Mouse (Mus musculus) CH12.LX (cell line): ENCODE data around the gene Klhl11. TPM values are rescaled to one million over a fixed set of nuclear protein-coding genes. Genes with fewer than 3 reads are reported as not detected.

ENCODE experiments used
- DNase-seq: peaks from one replicate; pipeline ENCODE4 v3.0.0-alpha.2; 2013; ENCODE audit errors: extremely low read depth
- H3K27ac ChIP-seq: 2 replicates; pipeline ENCODE4 v1.5.1; 2012; ENCODE audit warnings: low read depth, mild to moderate bottlenecking, control low read depth, moderate library complexity; ENCODE audit not compliant: insufficient read depth
- H3K27me3 ChIP-seq: replicated peaks from 2 replicates; pipeline ENCODE3; 2012; ENCODE audit warnings: inconsistent platforms
- H3K36me3 ChIP-seq, 2 experiments: replicated peaks in 1 of 2; 2 replicates each; pipeline versions ENCODE3 to v1.6.1; 2012; ENCODE audit warnings: inconsistent platforms in 1 of 2, low read length in 1 of 2, mild to moderate bottlenecking in 1 of 2, mixed read lengths in 1 of 2, moderate library complexity in 1 of 2; ENCODE audit not compliant: control insufficient read depth in 1 of 2, insufficient read depth in 1 of 2
- H3K4me1 ChIP-seq, 2 experiments: 2 replicates each; pipeline ENCODE4 v1.6.1; 2012; ENCODE audit warnings: inconsistent platforms in 1 of 2, moderate library complexity in 1 of 2; ENCODE audit not compliant: insufficient read depth in 2 of 2, control insufficient read depth in 1 of 2
- H3K4me2 ChIP-seq: 2 replicates; pipeline ENCODE4 v1.6.1; 2012; ENCODE audit warnings: low read depth, mild to moderate bottlenecking, control low read depth; ENCODE audit not compliant: poor library complexity, insufficient read depth, severe bottlenecking
- H3K4me3 ChIP-seq, 3 experiments: fragments of 150-350 bp in 1 of 3; sonication (generic) in 1 of 3; replicated peaks in 1 of 3; 2 replicates each; pipeline versions ENCODE3 to v1.5.1; 2011 to 2012; ENCODE audit warnings: low read depth in 2 of 3, low read length in 2 of 3, mild to moderate bottlenecking in 2 of 3, moderate library complexity in 2 of 3, control low read depth in 1 of 3, improper control_type of control experiment in 1 of 3, inconsistent platforms in 1 of 3, mixed read lengths in 1 of 3; ENCODE audit not compliant: poor library complexity in 1 of 3
- H3K79me2 ChIP-seq: replicated peaks from 2 replicates; pipeline ENCODE4 v1.6.1; 2012; ENCODE audit warnings: mild to moderate bottlenecking, moderate library complexity; ENCODE audit not compliant: control insufficient read depth, poor library complexity, insufficient read depth, severe bottlenecking; ENCODE audit errors: extremely low read depth
- H3K9ac ChIP-seq: 2 replicates; pipeline ENCODE4 v1.6.1; 2012; ENCODE audit warnings: low read depth, mild to moderate bottlenecking, control low read depth, moderate library complexity; ENCODE audit not compliant: insufficient read depth
- H3K9me3 ChIP-seq: replicated peaks from 2 replicates; pipeline ENCODE3; 2012; ENCODE audit warnings: low read length, inconsistent platforms, mixed read lengths
- BHLHE40 ChIP-seq: IDR thresholded peaks from 2 replicates; pipeline ENCODE4 v1.6.1; 2011; ENCODE audit warnings: mild to moderate bottlenecking, low read depth, low read length, improper control_type of control experiment
- CHD1 ChIP-seq: IDR thresholded peaks from 2 replicates; pipeline ENCODE4 v1.6.1; 2012; ENCODE audit warnings: low read depth, low read length, improper control_type of control experiment, inconsistent platforms
- CHD2 ChIP-seq: IDR thresholded peaks from 2 replicates; pipeline ENCODE4 v1.6.1; 2011; ENCODE audit warnings: low read length, improper control_type of control experiment
- E2F4 ChIP-seq: IDR thresholded peaks from 2 replicates; pipeline ENCODE4 v1.6.1; 2011; ENCODE audit warnings: low read depth, low read length, improper control_type of control experiment; ENCODE audit not compliant: insufficient replicate concordance
- ELF1 ChIP-seq: IDR thresholded peaks from 2 replicates; pipeline ENCODE4 v1.6.1; 2014; ENCODE audit warnings: low read depth, mild to moderate bottlenecking, inconsistent platforms, low read length, improper control_type of control experiment
- ETS1 ChIP-seq: conservative IDR thresholded peaks from 2 replicates; pipeline ENCODE4 v1.6.1; 2012; ENCODE audit warnings: low read depth, mild to moderate bottlenecking, inconsistent platforms, low read length, improper control_type of control experiment, moderate library complexity
- GABPA ChIP-seq: IDR thresholded peaks from 2 replicates; pipeline ENCODE4 v1.6.1; 2012; ENCODE audit warnings: low read depth, low read length, improper control_type of control experiment, inconsistent platforms; ENCODE audit not compliant: insufficient replicate concordance
- HCFC1 ChIP-seq: IDR thresholded peaks from 2 replicates; pipeline ENCODE4 v1.6.1; 2012; ENCODE audit warnings: low read depth, mild to moderate bottlenecking, inconsistent platforms, low read length, improper control_type of control experiment
- IRF4 ChIP-seq: IDR thresholded peaks from 2 replicates; pipeline ENCODE4 v1.6.1; 2014; ENCODE audit warnings: low read depth, mild to moderate bottlenecking, inconsistent platforms, low read length, improper control_type of control experiment
- JUN ChIP-seq: IDR thresholded peaks from 2 replicates; pipeline ENCODE4 v1.6.1; 2011; ENCODE audit warnings: low read depth, mild to moderate bottlenecking, low read length, improper control_type of control experiment, moderate library complexity; ENCODE audit not compliant: insufficient read depth
- JUND ChIP-seq: conservative IDR thresholded peaks from 2 replicates; pipeline ENCODE4 v1.6.1; 2011; ENCODE audit warnings: low read depth, low read length, improper control_type of control experiment
- KAT2A ChIP-seq: IDR thresholded peaks from 2 replicates; pipeline ENCODE4 v1.6.1; 2012; ENCODE audit warnings: low read length, improper control_type of control experiment, inconsistent platforms; ENCODE audit not compliant: insufficient replicate concordance
- MAFK ChIP-seq: IDR thresholded peaks from 2 replicates; pipeline ENCODE4 v1.6.1; 2011; ENCODE audit warnings: low read length, improper control_type of control experiment; ENCODE audit not compliant: insufficient replicate concordance
- MAZ ChIP-seq: IDR thresholded peaks from 2 replicates; pipeline ENCODE4 v1.6.1; 2012; ENCODE audit warnings: low read depth, mild to moderate bottlenecking, inconsistent platforms, low read length, improper control_type of control experiment, moderate library complexity
- MEF2A ChIP-seq: IDR thresholded peaks from 2 replicates; pipeline ENCODE4 v1.6.1; 2014; ENCODE audit warnings: low read depth, mild to moderate bottlenecking, inconsistent platforms, low read length, improper control_type of control experiment, borderline replicate concordance
- MXI1 ChIP-seq: IDR thresholded peaks from 2 replicates; pipeline ENCODE4 v1.6.1; 2011; ENCODE audit warnings: mild to moderate bottlenecking, low read depth, low read length, improper control_type of control experiment
- NELFE ChIP-seq: IDR thresholded peaks from 2 replicates; pipeline ENCODE4 v1.6.1; 2011; ENCODE audit warnings: low read depth, low read length, improper control_type of control experiment
- NRF1 ChIP-seq: IDR thresholded peaks from 2 replicates; pipeline ENCODE4 v1.6.1; 2014; ENCODE audit warnings: low read depth, mild to moderate bottlenecking, inconsistent platforms, low read length, improper control_type of control experiment, moderate library complexity
- PAX5 ChIP-seq: IDR thresholded peaks from 2 replicates; pipeline ENCODE4 v1.6.1; 2012; ENCODE audit warnings: low read length, inconsistent platforms, mixed read lengths
- POLR2AphosphoS2 ChIP-seq: IDR thresholded peaks from 2 replicates; pipeline ENCODE4 v1.6.1; 2011; ENCODE audit warnings: low read depth, low read length, improper control_type of control experiment
- RCOR1 ChIP-seq: conservative IDR thresholded peaks from 2 replicates; pipeline ENCODE4 v1.6.1; 2012; ENCODE audit warnings: low read depth, mild to moderate bottlenecking, inconsistent platforms, low read length, improper control_type of control experiment
- SMC3 ChIP-seq: IDR thresholded peaks from 2 replicates; pipeline ENCODE4 v1.6.1; 2011; ENCODE audit warnings: low read depth, low read length, improper control_type of control experiment
- TCF12 ChIP-seq: IDR thresholded peaks from 2 replicates; pipeline ENCODE4 v1.6.1; 2014; ENCODE audit warnings: low read depth, mild to moderate bottlenecking, inconsistent platforms, low read length, improper control_type of control experiment
- USF1 ChIP-seq: IDR thresholded peaks from 2 replicates; pipeline ENCODE4 v1.6.1; 2014; ENCODE audit warnings: low read depth, mild to moderate bottlenecking, inconsistent platforms, low read length, improper control_type of control experiment
- USF2 ChIP-seq: conservative IDR thresholded peaks from 2 replicates; pipeline ENCODE4 v1.6.1; 2011; ENCODE audit warnings: low read depth, low read length, improper control_type of control experiment
- ZKSCAN1 ChIP-seq: IDR thresholded peaks from 2 replicates; pipeline ENCODE4 v1.6.1; 2012; ENCODE audit warnings: low read depth, inconsistent platforms, low read length, improper control_type of control experiment, borderline replicate concordance
- ZMIZ1 ChIP-seq: IDR thresholded peaks from 2 replicates; pipeline ENCODE4 v1.6.1; 2012; ENCODE audit warnings: low read depth, mild to moderate bottlenecking, inconsistent platforms, low read length, improper control_type of control experiment
- dilution Hi-C: fragments of 300-500 bp; cut with MboI; formaldehyde crosslinking; loops from 2 replicates; pipeline ENCODE4 v1.14.3; 2020; ENCODE audit warnings: low sequenced_read_pairs; ENCODE audit not compliant: extremely low pct_unique_long_range_greater_than_20kb, extremely low pct_ligation_motif_present
- in situ Hi-C: fragments of 300-500 bp; cut with MboI; formaldehyde crosslinking; loops from 3 replicates; pipeline ENCODE4 v1.14.3; 2019; ENCODE audit warnings: low sequenced_read_pairs, low pct_ligation_motif_present, low pct_unique_long_range_greater_than_20kb, mixed read lengths
- polyA plus RNA-seq: library from polyadenylated mRNA; unstranded; fragments of >175 nt; gene quantifications from 2 replicates; pipeline ENCODE4 v1.2.1, GENCODE M21; 2012; ENCODE audit warnings: low read depth; ENCODE audit not compliant: insufficient read length
- total RNA-seq, 2 experiments: library from RNA; depleted of rRNA; stranded (reverse); fragments of 300-350 nt in 1 of 2; fragments of >200 nt in 1 of 2; gene quantifications; 2 replicates each; pipeline ENCODE4 v1.2.3; 2012 to 2014

Gene Klhl11
- total and polyA plus RNA-seq, 3 experiments, result 9.8 to 19.5 (median 12.8) TPM

DNA sequence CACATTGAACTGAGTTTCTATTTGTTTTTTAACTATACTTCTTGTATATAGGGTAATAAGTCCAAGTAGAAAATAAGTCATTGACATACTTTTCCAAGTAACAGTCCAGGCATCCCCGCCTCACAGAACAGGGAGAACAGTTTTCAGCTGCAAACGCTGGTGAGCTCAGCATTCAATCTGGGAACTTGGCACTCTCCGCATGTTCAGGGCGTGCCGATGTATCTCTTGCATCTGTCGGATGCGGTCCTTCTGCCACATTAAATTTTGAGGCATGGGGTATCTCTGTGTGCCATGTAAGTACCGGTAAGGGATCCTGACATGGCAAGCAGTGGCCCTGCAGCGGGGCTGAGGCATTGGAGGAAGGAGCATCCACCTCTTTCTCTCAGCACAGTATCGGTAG, 9.8 kb downstream of the Klhl11 start:
- TF ChIP-seq USF1 (no peak), NRF1 (no peak), POLR2AphosphoS2 (no peak), KAT2A (no peak), MXI1 (no peak), ETS1 (no peak), PAX5 (no peak), HCFC1 (no peak), CHD2 (no peak), ZKSCAN1 (no peak), BHLHE40 (no peak), USF2 (no peak), ELF1 (no peak), TCF12 (no peak), IRF4 (no peak), ZMIZ1 (no peak), NELFE (no peak), MAZ (no peak), GABPA (no peak)
- Histone ChIP-seq H3K4me3 (no peak overlapping the region), H3K9me3 (no peaks in the 10 kb centered on the region), H3K36me3 (peaks cover 36 to 71% of the 10 kb centered on the region in 2 experiments), H3K4me2 (no peak overlapping the region), H3K27me3 (no peaks in the 10 kb centered on the region), H3K9ac (no peak overlapping the region), H3K79me2 (peaks cover 51% of the 10 kb centered on the region), H3K27ac (no peak overlapping the region), H3K4me1 (peaks cover 0 to 9% of the 10 kb centered on the region in 2 experiments; a peak in 1 of 4 replicates)
- dilution Hi-C loops, result no loop called here
- no peak for DNase-seq
- in situ Hi-C loops, result no loop called here

GRCm38 (mm10) chr11:100457711-100458110, 14.8 kb downstream of the Klhl11 start:
- Histone ChIP-seq H3K4me2 (no peak overlapping the region), H3K36me3 (peaks cover 25 to 58% of the 10 kb centered on the region in 2 experiments), H3K4me3 (no peak overlapping the region), H3K4me1 (peaks cover 0 to 6% of the 10 kb centered on the region in 2 experiments; a peak in 1 of 4 replicates), H3K27me3 (no peaks in the 10 kb centered on the region), H3K79me2 (peaks cover 22% of the 10 kb centered on the region), H3K27ac (no peak overlapping the region), H3K9ac (no peak overlapping the region), H3K9me3 (no peaks in the 10 kb centered on the region)
- dilution Hi-C loops (no loop called here), in situ Hi-C loops (no loop called here)
- DNase-seq, result no peak
- no peak for TF ChIP-seq JUND
- TF ChIP-seq CHD1, result no peak
- TF ChIP-seq SMC3, result no peak
- no peak for TF ChIP-seq MAFK
- TF ChIP-seq JUN, result no peak
- TF ChIP-seq MEF2A, result no peak
- no peak for TF ChIP-seq RCOR1
- TF ChIP-seq E2F4, result no peak
